Mouse (Mus musculus) MEL (cell line): ENCODE measurements around the gene Palm3. TPM values are rescaled to one million over a fixed set of nuclear protein-coding genes. Genes with fewer than 3 reads are reported as not detected.

Experiments
- DNase-seq: peaks from one replicate; pipeline ENCODE4 v3.0.0; 2011; ENCODE audit warnings: low read depth, low spot score
- H3K27ac ChIP-seq: 2 replicates; pipeline ENCODE4 v1.5.1; 2012; ENCODE audit warnings: low read depth, mild to moderate bottlenecking, control low read depth, low read length, moderate library complexity; ENCODE audit not compliant: control insufficient read depth
- H3K27me3 ChIP-seq, 2 experiments: fragments of 150-350 bp in 1 of 2; sonication (generic) in 1 of 2; 2 replicates each; pipeline ENCODE4 v1.6.1; 2012; ENCODE audit warnings: low read length in 2 of 2, mild to moderate bottlenecking in 2 of 2, improper control_type of control experiment in 1 of 2, moderate library complexity in 1 of 2; ENCODE audit not compliant: insufficient read depth in 2 of 2, control insufficient read depth in 1 of 2
- H3K36me3 ChIP-seq, 2 experiments: 2 replicates each; pipeline ENCODE4 v1.6.1; 2012 to 2014; ENCODE audit warnings: low read length in 2 of 2, improper control_type of control experiment in 1 of 2, inconsistent platforms in 1 of 2, mild to moderate bottlenecking in 1 of 2; ENCODE audit not compliant: insufficient read depth in 2 of 2, control insufficient read depth in 1 of 2
- H3K4me1 ChIP-seq, 2 experiments: fragments of 150-350 bp in 1 of 2; sonication (generic) in 1 of 2; 2 replicates each; pipeline ENCODE4 v1.6.1; 2012; ENCODE audit warnings: low read length in 2 of 2, improper control_type of control experiment in 1 of 2, mild to moderate bottlenecking in 1 of 2; ENCODE audit not compliant: insufficient read depth in 2 of 2, control insufficient read depth in 1 of 2
- H3K4me3 ChIP-seq, 2 experiments: fragments of 150-350 bp in 1 of 2; sonication (generic) in 1 of 2; 2 replicates each; pipeline ENCODE4 v1.5.1; 2012; ENCODE audit warnings: low read depth in 2 of 2, low read length in 2 of 2, mild to moderate bottlenecking in 2 of 2, moderate library complexity in 2 of 2, control low read depth in 1 of 2, improper control_type of control experiment in 1 of 2; ENCODE audit not compliant: control insufficient read depth in 1 of 2, insufficient read depth in 1 of 2
- H3K79me2 ChIP-seq: 2 replicates; pipeline ENCODE4 v1.6.1; 2012; ENCODE audit warnings: mild to moderate bottlenecking, low read length, moderate library complexity; ENCODE audit not compliant: control insufficient read depth, poor library complexity, insufficient read depth
- H3K9ac ChIP-seq: 2 replicates; pipeline ENCODE4 v1.6.1; 2012; ENCODE audit warnings: low read depth, mild to moderate bottlenecking, control low read depth, low read length, moderate library complexity; ENCODE audit not compliant: control insufficient read depth, poor library complexity, severe bottlenecking
- H3K9me3 ChIP-seq: fragments of 150-350 bp; sonication (generic); replicated peaks from 2 replicates; pipeline ENCODE4 v1.6.1; 2012; ENCODE audit warnings: mild to moderate bottlenecking, low read length, improper control_type of control experiment, moderate library complexity; ENCODE audit not compliant: insufficient read depth
- CHD2 ChIP-seq: IDR thresholded peaks from 2 replicates; pipeline ENCODE4 v1.6.1; 2011; ENCODE audit warnings: low read length, improper control_type of control experiment
- ELF1 ChIP-seq: IDR thresholded peaks from 2 replicates; pipeline ENCODE4 v1.6.1; 2014; ENCODE audit warnings: low read depth, mild to moderate bottlenecking, inconsistent platforms, low read length, improper control_type of control experiment, moderate library complexity
- EP300 ChIP-seq, 2 experiments: IDR thresholded peaks; 2 replicates each; pipeline ENCODE4 v1.6.1; 2011; ENCODE audit warnings: improper control_type of control experiment in 2 of 2, low read length in 2 of 2, low read depth in 1 of 2, mild to moderate bottlenecking in 1 of 2
- ETS1 ChIP-seq: IDR thresholded peaks from 2 replicates; pipeline ENCODE4 v1.6.1; 2012; ENCODE audit warnings: low read depth, mild to moderate bottlenecking, inconsistent platforms, low read length, improper control_type of control experiment, moderate library complexity
- GATA1 ChIP-seq: IDR thresholded peaks from 2 replicates; pipeline ENCODE4 v1.6.1; 2011; ENCODE audit warnings: low read depth, low read length, improper control_type of control experiment
- MAZ ChIP-seq: IDR thresholded peaks from 2 replicates; pipeline ENCODE4 v1.6.1; 2012; ENCODE audit warnings: low read depth, mild to moderate bottlenecking, inconsistent platforms, low read length, improper control_type of control experiment
- MEF2A ChIP-seq: IDR thresholded peaks from 2 replicates; pipeline ENCODE4 v1.6.1; 2014; ENCODE audit warnings: low read depth, mild to moderate bottlenecking, inconsistent platforms, low read length, improper control_type of control experiment; ENCODE audit not compliant: poor library complexity, insufficient replicate concordance, severe bottlenecking; ENCODE audit errors: extremely low read depth
- MXI1 ChIP-seq: IDR thresholded peaks from 2 replicates; pipeline ENCODE4 v1.6.1; 2011; ENCODE audit warnings: mild to moderate bottlenecking, low read depth, low read length, improper control_type of control experiment
- MYB ChIP-seq: IDR thresholded peaks from 2 replicates; pipeline ENCODE4 v1.6.1; 2011; ENCODE audit warnings: mild to moderate bottlenecking, low read depth, low read length, improper control_type of control experiment
- NELFE ChIP-seq: IDR thresholded peaks from 2 replicates; pipeline ENCODE4 v1.6.1; 2011; ENCODE audit warnings: low read depth, low read length, improper control_type of control experiment
- NRF1 ChIP-seq: IDR thresholded peaks from 2 replicates; pipeline ENCODE4 v1.6.1; 2014; ENCODE audit warnings: low read depth, mild to moderate bottlenecking, inconsistent platforms, low read length, improper control_type of control experiment, moderate library complexity; ENCODE audit not compliant: poor library complexity, insufficient read depth, severe bottlenecking
- RAD21 ChIP-seq: IDR thresholded peaks from 2 replicates; pipeline ENCODE4 v1.6.1; 2011; ENCODE audit warnings: mild to moderate bottlenecking, low read depth, low read length, improper control_type of control experiment
- SIN3A ChIP-seq: IDR thresholded peaks from 2 replicates; pipeline ENCODE4 v1.6.1; 2012; ENCODE audit warnings: low read length, improper control_type of control experiment, inconsistent platforms
- TAL1 ChIP-seq: IDR thresholded peaks from 2 replicates; pipeline ENCODE4 v1.6.1; 2012; ENCODE audit warnings: mild to moderate bottlenecking, inconsistent platforms, low read length, moderate library complexity, mixed read lengths
- USF1 ChIP-seq: IDR thresholded peaks from 2 replicates; pipeline ENCODE4 v1.6.1; 2014; ENCODE audit warnings: low read depth, mild to moderate bottlenecking, inconsistent platforms, low read length, improper control_type of control experiment, moderate library complexity
- USF2 ChIP-seq, 2 experiments: IDR thresholded peaks; 2 replicates each; pipeline ENCODE4 v1.6.1; 2011 to 2012; ENCODE audit warnings: improper control_type of control experiment in 2 of 2, low read length in 2 of 2, borderline replicate concordance in 1 of 2, inconsistent platforms in 1 of 2, low read depth in 1 of 2, mild to moderate bottlenecking in 1 of 2; ENCODE audit not compliant: insufficient read depth in 1 of 2
- ZKSCAN1 ChIP-seq: IDR thresholded peaks from 2 replicates; pipeline ENCODE4 v1.6.1; 2012; ENCODE audit warnings: low read depth, mild to moderate bottlenecking, inconsistent platforms, low read length, improper control_type of control experiment, moderate library complexity
- polyA plus RNA-seq, 2 experiments: library from polyadenylated mRNA; stranded (reverse) in 1 of 2; unstranded in 1 of 2; fragments of >175 nt in 1 of 2; fragments of >200 nt in 1 of 2; gene quantifications; 2 replicates each; pipeline versions ENCODE4 v1.2.1 to v1.2.4; 2012; ENCODE audit warnings: low replicate concordance in 2 of 2, low read depth in 1 of 2; ENCODE audit not compliant: insufficient read length in 2 of 2, insufficient read depth in 1 of 2, missing spikeins in 1 of 2
- total RNA-seq: library from RNA; depleted of rRNA; stranded (reverse); fragments of 300-350 nt; gene quantifications from 2 replicates; pipeline ENCODE4 v1.2.3, GENCODE M21; 2012

The Palm3 gene
- total and polyA plus RNA-seq, 3 experiments: 0.65 to 3.6 TPM; not detected in 1

DNA sequence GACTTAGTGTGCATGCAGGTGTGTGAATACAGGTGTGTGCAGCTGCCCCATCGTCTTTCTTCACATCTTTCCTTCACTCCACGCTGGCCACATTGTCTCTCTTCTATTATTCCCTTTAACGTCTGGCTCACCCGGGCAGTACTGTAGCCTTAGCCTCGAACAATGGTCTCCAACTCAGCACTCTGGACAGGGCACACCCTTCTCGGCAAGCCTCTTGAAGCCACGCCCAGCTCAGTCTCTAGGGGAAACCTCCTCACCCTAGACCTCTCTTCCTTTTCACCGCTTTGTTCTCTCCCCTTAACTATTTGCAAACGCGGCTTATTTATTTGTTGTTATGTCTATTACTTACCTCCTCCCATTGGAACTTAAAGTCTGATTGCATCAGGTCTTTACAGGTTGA lies 6.2 kb downstream of the Palm3 start:
- Histone ChIP-seq H3K4me1 (0 out of 4 replicates have a peak, but pooled peaks cover 0 to 8% of the 10 kb centered on the region in 2 experiments), H3K36me3 (no peaks in the 10 kb centered on the region; a peak in 1 of 4 replicates), H3K27ac (no peak overlapping the region), H3K4me3 (no peak overlapping the region), H3K9me3 (no peaks in the 10 kb centered on the region), H3K79me2 (no peaks in the 10 kb centered on the region), H3K27me3 (no peaks in the 10 kb centered on the region), H3K9ac (no peak overlapping the region)
- TF ChIP-seq ETS1 (no peak), SIN3A (0 out of 2 replicates have a peak, but pooled peaks have one; percentile 30)
- DNase-seq: peak; percentile 51

DNA sequence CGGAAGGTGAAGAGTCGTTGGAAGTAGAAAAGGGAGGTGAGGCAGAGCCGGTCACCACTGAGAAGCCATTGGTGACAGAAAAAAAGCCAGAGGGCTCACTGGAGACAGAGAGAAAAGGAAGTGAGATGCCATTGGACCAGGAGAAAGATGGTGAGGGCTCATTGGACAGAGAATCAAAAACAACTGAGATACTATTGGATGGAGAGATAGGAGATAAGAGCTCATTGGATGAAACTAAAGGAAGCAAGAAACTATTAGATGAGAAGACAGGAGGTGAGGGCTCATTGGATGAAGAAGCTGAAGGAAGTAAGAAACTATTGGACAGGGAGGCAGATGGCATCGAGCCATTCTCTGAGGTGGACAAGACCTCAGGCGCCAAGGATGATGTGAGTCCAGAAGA lies 8.0 kb downstream of the Palm3 start:
- Histone ChIP-seq H3K9me3 (no peaks in the 10 kb centered on the region), H3K4me1 (no peaks in the 10 kb centered on the region), H3K27ac (no peak overlapping the region), H3K36me3 (peaks cover 0 to 3% of the 10 kb centered on the region in 2 experiments; a peak in 2 of 4 replicates), H3K79me2 (no peaks in the 10 kb centered on the region), H3K27me3 (no peaks in the 10 kb centered on the region), H3K4me3 (no peak overlapping the region), H3K9ac (no peak overlapping the region)
- peak; percentile 61 for DNase-seq
- no peak for TF ChIP-seq MXI1
- peak; percentile 32; the same call in 1 of the 2 replicates for TF ChIP-seq CHD2
- no peak for TF ChIP-seq USF2 (IDR thresholded peaks at IDR 0.05; ENCODE audit: borderline replicate concordance in 1 of 2, insufficient read depth in 1 of 2, low read depth in 1 of 2, low read length in 2 of 2)
- TF ChIP-seq ZKSCAN1: no peak
- TF ChIP-seq SIN3A: no peak
- TF ChIP-seq EP300 (IDR thresholded peaks at IDR 0.05; ENCODE audit: low read depth in 1 of 2, low read length in 2 of 2): no peak
- no peak for TF ChIP-seq RAD21
- no peak for TF ChIP-seq MEF2A
- no peak for TF ChIP-seq ETS1
- TF ChIP-seq MAZ: no peak
- no peak for TF ChIP-seq ELF1
- TF ChIP-seq USF1: no peak
- TF ChIP-seq MYB: no peak
- TF ChIP-seq GATA1: peak; percentile 54; the same call in 1 of the 2 replicates
- TF ChIP-seq NRF1: no peak
- TF ChIP-seq TAL1: no peak
- no peak for TF ChIP-seq NELFE
